Mouse (Mus musculus): Measurements from ENCODE around the gene Olfr1055. TPM values are rescaled to one million over a fixed set of nuclear protein-coding genes. Genes with fewer than 3 reads are reported as not detected.

The Olfr1055 gene
- polyA plus RNA-seq, 1 experiment from 2014 or later: not detected

Other genes starting within 250 kb of the Olfr1055 start
- not detected in 2 replicates for gene Olfr1039, start 214.4 kb downstream of the Olfr1055 start, polyA plus RNA-seq (2015; fragmentation: Nextera tagmentation; extraction: Ambion mirVana)
- gene Olfr1040, start 203.6 kb downstream of the Olfr1055 start, polyA plus RNA-seq (2015; fragmentation: Nextera tagmentation; extraction: Ambion mirVana): not detected in 2 replicates
- not detected in 2 replicates for gene Olfr1042, start 188.4 kb downstream of the Olfr1055 start, polyA plus RNA-seq (2015; fragmentation: Nextera tagmentation; extraction: Ambion mirVana)
- not detected in 2 replicates for gene Olfr1043, start 182.8 kb downstream of the Olfr1055 start, polyA plus RNA-seq (2015; fragmentation: Nextera tagmentation; extraction: Ambion mirVana)
- not detected in 2 replicates for gene Olfr1044, start 172.5 kb downstream of the Olfr1055 start, polyA plus RNA-seq (2015; fragmentation: Nextera tagmentation; extraction: Ambion mirVana)
- not detected in 2 replicates for gene Olfr52, start 164.6 kb downstream of the Olfr1055 start, polyA plus RNA-seq (2015; fragmentation: Nextera tagmentation; extraction: Ambion mirVana)
- not detected in 2 replicates for gene Olfr1045, start 147.3 kb downstream of the Olfr1055 start, polyA plus RNA-seq (2015; fragmentation: Nextera tagmentation; extraction: Ambion mirVana)
- not detected in 2 replicates for gene Olfr1046, start 131.0 kb downstream of the Olfr1055 start, polyA plus RNA-seq (2015; fragmentation: Nextera tagmentation; extraction: Ambion mirVana)
- not detected in 2 replicates for gene Olfr1047, start 118.9 kb downstream of the Olfr1055 start, polyA plus RNA-seq (2015; fragmentation: Nextera tagmentation; extraction: Ambion mirVana)
- not detected in 2 replicates for gene Olfr1048, start 110.0 kb downstream of the Olfr1055 start, polyA plus RNA-seq (2015; fragmentation: Nextera tagmentation; extraction: Ambion mirVana)
- gene Olfr1049, start 92.0 kb downstream of the Olfr1055 start, polyA plus RNA-seq (2015; fragmentation: Nextera tagmentation; extraction: Ambion mirVana): not detected in 2 replicates
- gene Olfr1051, start 71.2 kb downstream of the Olfr1055 start, polyA plus RNA-seq (2015; fragmentation: Nextera tagmentation; extraction: Ambion mirVana): not detected in 2 replicates
- gene Olfr1052, start 57.8 kb downstream of the Olfr1055 start, polyA plus RNA-seq (2015; fragmentation: Nextera tagmentation; extraction: Ambion mirVana): not detected in 2 replicates
- not detected in 2 replicates for gene Olfr1053, start 35.0 kb downstream of the Olfr1055 start, polyA plus RNA-seq (2015; fragmentation: Nextera tagmentation; extraction: Ambion mirVana)
- gene Olfr1054, start 14.9 kb downstream of the Olfr1055 start, polyA plus RNA-seq (2015; fragmentation: Nextera tagmentation; extraction: Ambion mirVana): not detected in 2 replicates
- not detected in 2 replicates for gene Olfr1056, start 12.2 kb upstream of the Olfr1055 start, polyA plus RNA-seq (2015; fragmentation: Nextera tagmentation; extraction: Ambion mirVana)
- not detected in 2 replicates for gene Olfr1057, start 28.1 kb upstream of the Olfr1055 start, polyA plus RNA-seq (2015; fragmentation: Nextera tagmentation; extraction: Ambion mirVana)
- not detected in 2 replicates for gene Olfr1058, start 38.3 kb upstream of the Olfr1055 start, polyA plus RNA-seq (2015; fragmentation: Nextera tagmentation; extraction: Ambion mirVana)
- gene Olfr1061, start 63.8 kb upstream of the Olfr1055 start, polyA plus RNA-seq (2015; fragmentation: Nextera tagmentation; extraction: Ambion mirVana): not detected in 2 replicates
- gene Olfr1062, start 76.5 kb upstream of the Olfr1055 start, polyA plus RNA-seq (2015; fragmentation: Nextera tagmentation; extraction: Ambion mirVana): not detected in 2 replicates
- not detected in 2 replicates for gene Olfr1065, start 100.3 kb upstream of the Olfr1055 start, polyA plus RNA-seq (2015; fragmentation: Nextera tagmentation; extraction: Ambion mirVana)
- gene Olfr1066, start 106.0 kb upstream of the Olfr1055 start, polyA plus RNA-seq (2015; fragmentation: Nextera tagmentation; extraction: Ambion mirVana): not detected in 2 replicates
- not detected in 2 replicates for gene Olfr228, start 137.1 kb upstream of the Olfr1055 start, polyA plus RNA-seq (2015; fragmentation: Nextera tagmentation; extraction: Ambion mirVana)
- not detected in 2 replicates for gene Olfr1076, start 158.2 kb upstream of the Olfr1055 start, polyA plus RNA-seq (2015; fragmentation: Nextera tagmentation; extraction: Ambion mirVana)
- gene Olfr1079, start 192.2 kb upstream of the Olfr1055 start, polyA plus RNA-seq (2015; fragmentation: Nextera tagmentation; extraction: Ambion mirVana): not detected in 2 replicates
- gene Olfr1080, start 208.0 kb upstream of the Olfr1055 start, polyA plus RNA-seq (2015; fragmentation: Nextera tagmentation; extraction: Ambion mirVana): not detected in 2 replicates
- gene Olfr1082, start 248.7 kb upstream of the Olfr1055 start, polyA plus RNA-seq (2015; fragmentation: Nextera tagmentation; extraction: Ambion mirVana): not detected in 2 replicates

Measured in liver, embryonic 16.5 days (tissue).